13 mouse cellular contexts compared by ENCODE assay signal in the genomic region with DNA sequence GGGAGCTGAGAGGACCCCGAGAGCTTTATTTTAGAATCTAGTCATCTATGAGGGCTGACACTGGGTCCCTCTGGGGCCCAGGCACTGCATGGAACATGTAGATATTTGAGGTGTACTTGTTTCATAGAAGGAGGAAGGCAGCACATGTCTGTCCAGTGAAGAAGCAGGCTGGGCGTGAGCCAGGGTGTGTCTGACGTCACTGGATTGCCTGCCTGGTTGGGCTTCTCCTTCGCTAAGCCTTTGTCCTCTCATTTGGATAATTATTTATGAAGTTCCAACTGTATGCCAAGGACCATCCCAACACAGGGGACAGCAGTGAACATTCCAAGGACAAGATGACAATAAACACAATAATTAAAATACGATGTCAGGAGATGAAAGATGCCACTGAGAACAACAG.
DNase-seq lines count a peak whose midpoint lies in the region; ATAC-seq lines count a peak whose summit lies in the region.
"Had no signal": no experiment of that assay in that cellular context is flagged by ENCODE, and none has a peak within 500 bp of the region (broad histone marks: within the 10 kb centered on the region; RNA-seq: fewer than 3 reads in every experiment).

No protein-coding gene starts in this region.

- no peaks in the 10 kb centered on the region for H3K27me3 ChIP-seq in lung, embryonic 15.5 days
- H3K27me3 ChIP-seq: hindbrain, embryonic 15.5 days; midbrain, embryonic 15.5 days; Patski had no signal

- no peaks in the 10 kb centered on the region for H3K9me3 ChIP-seq in lung, embryonic 15.5 days
- H3K9me3 ChIP-seq: hindbrain, embryonic 15.5 days; midbrain, embryonic 15.5 days had no signal

- peak; percentile 58; the same call in 1 of the 2 replicates for ATAC-seq in lung, embryonic 15.5 days (ENCODE audit: borderline replicate concordance, extremely low read depth, low FRiP score, low TSS enrichment)
- ATAC-seq: midbrain, embryonic 15.5 days; Patski had no signal

- WGBS in lung, embryonic 15.5 days = 49% methylated on average over 5 of the region's 5 CpGs

- peak; percentile 71 for DNase-seq in gastrocnemius, postnatal 10 days
- DNase-seq in gastrocnemius, adult 8-10 months (ENCODE audit: low spot score in 2 of 2) = no peak
- DNase-seq in lung, adult 18-20 months = no peak
- peak; percentile 78 for DNase-seq in gastrocnemius, postnatal 14 days
- DNase-seq in kidney, postnatal 36 days = peak; percentile 61 to 77
- DNase-seq in ovary, adult 18-20 months (ENCODE audit: low spot score) = no peak
- DNase-seq in adrenal gland, adult (ENCODE audit: inconsistent age in 2 of 2, low spot score in 1 of 2) = no peak
- DNase-seq: cerebellum, adult 11 months had no signal

- intact Hi-C loops in gastrocnemius, postnatal 14 days (cut with DNase I; ENCODE audit: low total_unique reads) = no loop called here

- H3K4me1 ChIP-seq in lung, embryonic 15.5 days = peaks cover 5% of the 10 kb centered on the region
- H3K4me1 ChIP-seq: hindbrain, embryonic 15.5 days; midbrain, embryonic 15.5 days had no signal

- peak overlapping the region; percentile 29; the same call in 1 of the 2 replicates for H3K27ac ChIP-seq in lung, embryonic 15.5 days
- H3K27ac ChIP-seq: hindbrain, embryonic 15.5 days; midbrain, embryonic 15.5 days; neural tube, embryonic 13.5 days had no signal

- no peak overlapping the region for H3K4me3 ChIP-seq in lung, embryonic 15.5 days
- H3K4me3 ChIP-seq: hindbrain, embryonic 15.5 days; midbrain, embryonic 15.5 days; neural tube, embryonic 13.5 days had no signal

- no peak overlapping the region for H3K9ac ChIP-seq in lung, embryonic 15.5 days
- H3K9ac ChIP-seq: hindbrain, embryonic 15.5 days; midbrain, embryonic 15.5 days; neural tube, embryonic 13.5 days had no signal

- no peaks in the 10 kb centered on the region for H3K36me3 ChIP-seq in lung, embryonic 15.5 days
- H3K36me3 ChIP-seq: hindbrain, embryonic 15.5 days; midbrain, embryonic 15.5 days; neural tube, embryonic 13.5 days had no signal

- H3K4me2 ChIP-seq in lung, embryonic 15.5 days = no peak overlapping the region
- H3K4me2 ChIP-seq: hindbrain, embryonic 15.5 days; midbrain, embryonic 15.5 days; neural tube, embryonic 13.5 days had no signal

Comparison
In these comparisons a context has a peak if more than half of its experiments do, and no peak if none do; other contexts are left out.
1. DNase-seq: peak in gastrocnemius, postnatal 10 days (single experiment), gastrocnemius, postnatal 14 days (single experiment) and kidney, postnatal 36 days (2 of 2); none in gastrocnemius, adult 8-10 months (0 of 2), lung, adult 18-20 months (0 of 2), ovary, adult 18-20 months (single experiment) and adrenal gland, adult (0 of 2).